Mouse (Mus musculus): ENCODE measurements around the gene Sept11.

Gene Sept11

DNA sequence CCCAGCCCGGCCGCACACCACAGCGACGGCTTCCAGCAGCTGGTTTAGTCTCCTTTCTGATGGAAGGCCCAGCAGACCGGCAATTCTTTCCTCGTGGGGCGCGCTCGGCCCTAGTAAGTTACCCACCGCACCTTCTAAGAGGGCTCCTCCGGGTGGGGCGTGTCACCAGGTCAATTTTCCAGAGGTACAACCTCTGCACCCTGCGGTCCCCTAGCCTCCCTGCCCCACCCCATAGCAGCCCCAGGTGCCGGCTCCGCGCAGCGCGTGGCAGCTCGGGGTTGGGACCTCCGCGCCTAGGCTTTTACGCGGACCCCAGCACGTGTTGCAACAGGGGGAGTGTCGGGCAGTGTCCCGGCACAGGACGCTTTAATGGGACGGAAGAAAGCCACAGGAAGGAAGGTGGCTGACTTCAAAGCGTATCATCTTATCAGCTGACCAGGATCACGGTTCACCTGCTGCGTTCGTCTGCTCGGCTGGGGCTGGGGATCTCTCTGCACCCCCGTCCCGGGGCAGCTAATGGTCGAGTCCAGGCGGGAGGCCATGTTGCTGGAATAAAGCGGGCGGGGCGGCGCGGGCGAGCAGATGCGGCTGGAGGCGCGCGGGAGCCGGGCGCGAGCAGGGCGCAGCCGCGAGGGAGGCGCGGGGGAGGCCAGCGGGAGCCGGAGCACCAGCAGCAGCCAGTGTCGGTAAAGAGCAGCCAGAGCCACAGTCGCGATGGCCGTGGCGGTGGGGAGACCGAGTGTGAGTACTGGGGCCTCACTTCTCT, at the start of gene Sept11:
Gene Sept11 (plus strand): TSS at position 581 of the 766 bp plus-strand sequence.
- peak; percentile 97 for DNase-seq

DNA sequence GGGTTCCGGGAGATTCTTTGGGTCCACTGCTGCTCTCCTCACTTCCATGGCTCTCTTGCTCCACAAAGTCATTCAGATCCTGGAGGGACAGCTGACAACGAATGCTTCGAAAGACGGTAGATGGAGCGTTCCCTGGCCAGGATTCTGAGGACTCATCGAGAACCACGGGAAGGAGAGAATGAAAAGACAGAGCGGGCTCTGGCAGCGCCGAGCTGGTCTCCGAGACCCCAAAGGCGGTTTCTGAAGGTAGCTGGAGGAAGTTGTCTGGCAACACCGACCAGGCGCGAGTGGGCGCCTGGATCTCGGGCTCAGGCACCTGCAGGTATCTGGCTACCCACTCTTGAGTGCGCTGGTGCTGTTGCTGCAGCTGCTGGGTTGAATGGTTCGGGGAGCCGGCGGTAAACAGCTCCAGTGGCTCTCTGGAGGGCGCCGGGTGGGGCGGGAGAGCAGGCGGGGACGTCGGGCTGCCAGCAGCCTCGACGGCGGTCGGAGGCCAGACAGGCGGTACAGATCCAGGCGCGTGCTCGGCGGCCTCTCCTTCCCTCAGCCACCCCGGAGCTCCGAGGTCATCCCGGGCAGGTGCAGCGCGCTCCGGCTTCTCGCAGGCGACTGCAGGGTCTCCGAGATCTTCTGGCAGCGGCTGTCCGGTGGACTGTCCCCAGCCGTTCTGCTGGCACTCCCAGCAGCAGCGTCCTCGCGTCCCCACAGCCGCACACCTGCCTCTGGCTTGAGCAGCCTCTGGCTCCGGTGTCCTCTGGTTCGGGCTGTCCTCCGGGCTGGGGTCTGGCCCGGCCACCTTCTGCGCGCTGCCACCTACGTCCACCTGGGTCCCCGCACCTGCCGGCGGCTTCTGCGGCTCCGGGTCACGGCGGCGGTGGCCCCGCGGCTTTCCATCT, 49.3 kb upstream of the Sept11 start:
- DNase-seq, result peak; percentile 64

DNA sequence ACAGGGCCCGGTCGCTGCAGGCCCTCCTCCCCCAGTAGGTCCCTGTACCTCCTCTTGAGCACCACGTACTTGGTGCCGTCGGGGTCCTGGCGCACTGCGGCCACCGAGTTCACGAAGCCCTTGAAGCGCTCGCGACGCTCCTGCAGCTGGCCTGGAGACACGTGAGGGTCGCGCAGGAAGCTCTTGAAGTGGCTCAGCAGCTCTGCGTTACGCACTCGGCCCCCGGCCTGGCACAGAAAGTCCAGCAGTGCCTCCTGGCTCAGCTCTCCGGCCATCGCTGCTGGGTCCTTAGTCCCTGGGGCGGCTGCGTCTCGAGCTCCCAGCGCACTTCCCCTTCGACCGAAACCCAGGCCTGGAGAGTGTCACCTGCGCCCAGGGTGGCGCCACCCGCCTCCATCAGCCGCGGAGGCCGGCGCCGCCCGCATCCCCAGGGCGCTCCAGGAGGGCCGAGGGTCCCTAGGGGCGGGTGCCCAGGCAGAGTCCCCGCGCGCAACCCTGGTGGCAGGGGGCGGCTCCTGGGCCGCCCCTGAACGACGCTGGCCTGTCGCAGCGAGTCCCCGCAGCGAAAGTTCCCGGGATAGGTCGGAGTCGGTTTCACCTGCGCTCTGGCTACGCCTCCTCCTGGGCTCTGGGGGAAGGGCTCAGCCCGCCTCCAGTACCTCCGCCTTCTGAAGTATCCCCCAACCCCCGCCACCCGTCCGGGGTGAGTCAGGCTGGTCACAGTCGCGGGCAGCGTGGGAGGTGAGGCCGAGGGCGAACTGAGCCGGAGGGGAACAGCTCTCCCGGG, 48.5 kb upstream of the Sept11 start, which contains the start of gene Sowahb:
Gene Sowahb (minus strand): TSS at position 439 of the 787 bp plus-strand sequence.
- peak; percentile 88 for DNase-seq

DNA sequence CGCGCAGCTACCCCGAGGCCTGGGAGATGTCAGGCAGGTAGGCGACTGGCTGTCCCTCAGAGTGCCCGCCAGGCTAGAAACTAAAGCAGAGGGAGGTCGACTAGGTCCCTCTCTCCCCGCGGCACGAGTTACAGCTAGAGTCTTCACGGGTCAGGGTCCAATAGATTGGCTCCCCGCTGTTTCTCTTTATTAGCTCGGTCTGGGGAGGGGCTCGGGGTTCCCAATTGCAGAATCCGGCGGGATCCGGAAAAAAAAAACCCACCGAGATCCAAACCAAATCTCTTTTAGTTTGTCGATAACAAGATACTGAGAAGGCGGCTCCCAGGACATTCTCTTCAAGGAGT, 47.9 kb upstream of the Sept11 start:
- no peak for DNase-seq

DNA sequence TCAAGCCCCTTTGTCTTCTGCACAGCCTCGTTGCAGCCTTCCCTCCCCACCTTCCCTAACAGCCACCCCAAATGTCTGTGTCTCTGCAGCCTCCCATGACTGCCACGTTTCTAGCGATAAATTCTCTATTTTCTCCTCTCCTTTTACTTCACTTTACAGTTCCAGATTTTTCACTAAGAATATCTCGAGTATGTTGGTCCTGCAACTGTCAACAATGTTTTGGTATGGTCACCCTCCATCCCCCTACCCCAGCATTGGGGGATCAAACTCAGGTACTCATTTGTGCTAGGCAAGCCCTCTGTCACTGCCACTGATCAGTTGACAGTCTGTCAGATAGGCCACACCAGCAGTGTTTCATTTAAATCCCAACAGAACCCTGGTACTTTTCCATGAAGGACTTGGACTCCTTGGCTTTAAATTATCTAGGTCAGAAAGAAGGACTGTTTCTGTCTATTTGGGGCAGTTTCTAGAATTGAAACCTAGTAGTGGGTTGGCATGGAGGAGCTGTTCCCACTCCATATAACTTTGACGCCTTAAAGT, 46.9 kb upstream of the Sept11 start:
- DNase-seq, result no peak

DNA sequence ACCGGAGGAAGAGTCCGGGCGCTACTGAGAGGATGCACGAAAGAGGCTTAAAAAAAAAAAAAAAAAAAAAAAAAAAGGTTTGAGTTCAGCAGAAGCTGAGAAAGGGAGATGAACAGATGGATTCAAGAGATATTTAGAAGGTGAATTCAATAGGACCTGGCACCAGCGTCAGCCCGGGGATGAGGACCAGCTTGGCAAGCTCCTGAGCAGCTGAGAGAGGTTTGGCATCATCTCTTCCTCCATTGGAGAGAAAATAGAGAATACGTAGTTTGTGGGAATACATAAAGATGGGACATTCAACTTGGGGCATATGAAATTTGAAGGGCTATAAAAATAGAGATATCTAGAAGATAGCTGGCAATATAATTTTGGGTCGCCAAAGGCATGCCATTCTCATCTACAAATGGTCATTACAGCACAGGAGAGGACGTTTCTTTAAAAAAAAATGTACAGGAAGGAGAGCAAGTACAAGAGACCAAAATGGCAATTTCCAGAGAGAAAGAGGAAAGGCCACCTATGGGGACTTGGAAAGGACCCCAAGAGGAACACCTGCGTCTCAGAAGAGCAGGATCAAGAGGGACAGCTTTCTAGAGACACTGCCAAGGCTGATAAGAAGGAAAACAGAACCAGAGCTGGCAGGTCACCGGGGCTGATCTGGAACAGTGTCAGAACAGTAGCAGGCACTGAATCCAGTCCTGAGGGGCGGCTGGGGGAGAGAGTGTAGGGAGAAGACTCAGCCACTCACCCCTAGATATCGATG, 44.6 kb upstream of the Sept11 start:
- no peak for DNase-seq

DNA sequence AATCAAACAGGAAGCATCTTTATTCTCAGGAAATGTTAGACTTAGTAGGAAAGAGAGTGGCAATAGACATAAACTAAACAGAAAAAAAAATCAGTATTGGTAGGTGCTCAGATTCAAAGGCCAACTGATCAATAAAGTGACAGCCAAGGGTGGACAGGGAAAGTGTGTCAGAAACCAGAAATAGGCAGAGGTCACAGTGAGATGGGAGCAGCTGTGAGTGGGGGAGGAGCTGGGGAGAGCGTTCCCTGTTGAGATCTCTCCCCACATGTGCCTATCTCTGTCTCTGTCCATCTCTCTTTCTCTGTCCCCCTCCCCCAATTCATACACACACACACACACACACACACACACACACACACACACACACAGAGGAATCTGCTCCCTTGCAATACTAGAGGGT, 43.3 kb upstream of the Sept11 start:
- DNase-seq, result no peak

DNA sequence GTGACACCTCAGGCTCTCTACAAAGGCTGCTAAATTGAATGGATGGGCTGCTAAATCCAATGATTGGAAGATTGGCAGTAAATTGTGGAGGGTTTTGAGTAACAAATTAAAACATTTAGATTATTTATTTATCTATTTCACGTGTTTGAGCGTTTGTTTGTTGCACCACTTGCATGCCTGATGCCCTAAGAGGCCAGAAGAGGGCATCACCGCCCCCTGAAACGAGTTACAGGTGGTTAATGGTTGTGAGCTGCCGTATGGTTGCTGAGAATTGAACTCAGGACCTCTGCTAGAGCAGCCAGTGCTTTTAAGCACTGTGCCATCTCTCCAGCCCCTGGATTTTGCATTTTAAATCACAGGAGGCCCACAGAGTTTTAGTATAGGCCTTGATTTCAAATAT, 42.2 kb upstream of the Sept11 start:
- no peak for DNase-seq

DNA sequence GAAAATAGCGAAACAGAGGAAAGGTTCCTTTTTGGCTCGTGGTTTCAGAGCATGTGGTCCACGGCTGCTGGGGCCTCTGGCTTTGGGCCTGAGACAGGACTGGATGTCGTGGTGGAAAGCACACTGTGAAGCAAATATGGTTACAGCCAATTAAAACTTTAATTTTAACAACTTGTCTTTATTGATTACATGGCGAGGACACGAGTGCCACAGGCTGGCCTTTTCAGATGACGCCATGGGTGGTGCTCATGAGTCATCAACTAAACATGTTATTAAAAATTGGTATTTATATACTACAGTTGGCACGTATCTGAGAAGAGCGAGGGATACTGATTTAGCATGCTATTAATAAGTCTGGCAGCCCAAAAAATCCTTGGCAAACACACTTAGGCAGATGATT, 41.3 kb upstream of the Sept11 start:
- no peak for DNase-seq

DNA sequence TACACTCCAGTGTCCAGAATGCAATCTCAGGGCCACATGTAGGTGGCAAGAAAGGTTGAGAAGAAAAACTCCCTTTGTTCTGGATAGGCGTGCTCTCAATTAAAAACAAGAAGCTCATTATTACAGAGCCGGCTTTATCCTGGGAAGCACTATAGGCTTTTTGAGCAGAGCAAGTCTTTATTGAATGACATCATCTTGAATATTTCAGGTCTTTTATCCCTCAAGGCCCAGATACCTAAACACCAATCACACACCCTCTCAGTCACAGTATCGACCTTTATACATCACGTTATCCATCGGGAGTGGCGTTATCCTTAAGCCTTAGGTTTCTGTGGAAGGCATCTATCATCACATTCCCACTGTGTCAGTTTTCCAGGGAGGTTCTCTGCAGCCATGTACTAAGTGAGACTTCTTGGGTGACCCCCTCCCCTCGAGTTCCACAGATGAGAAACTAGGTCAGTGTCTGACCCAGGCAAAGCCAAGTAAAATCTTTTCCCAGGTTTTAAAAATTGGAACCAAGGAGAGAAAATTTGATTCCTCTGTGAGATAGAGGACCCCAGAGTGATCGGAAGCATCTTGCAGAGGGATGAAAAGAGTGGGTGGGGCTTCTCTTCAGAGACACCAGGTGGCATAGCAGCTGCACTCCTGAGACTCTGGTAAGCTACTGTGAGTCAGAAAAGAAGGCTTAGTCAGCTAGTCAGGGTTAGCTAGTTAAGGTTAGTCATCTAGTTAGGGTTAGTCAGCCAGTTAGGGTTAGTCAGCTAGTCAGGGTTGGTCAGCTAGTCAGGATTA, 39.4 kb upstream of the Sept11 start:
- no peak for DNase-seq

DNA sequence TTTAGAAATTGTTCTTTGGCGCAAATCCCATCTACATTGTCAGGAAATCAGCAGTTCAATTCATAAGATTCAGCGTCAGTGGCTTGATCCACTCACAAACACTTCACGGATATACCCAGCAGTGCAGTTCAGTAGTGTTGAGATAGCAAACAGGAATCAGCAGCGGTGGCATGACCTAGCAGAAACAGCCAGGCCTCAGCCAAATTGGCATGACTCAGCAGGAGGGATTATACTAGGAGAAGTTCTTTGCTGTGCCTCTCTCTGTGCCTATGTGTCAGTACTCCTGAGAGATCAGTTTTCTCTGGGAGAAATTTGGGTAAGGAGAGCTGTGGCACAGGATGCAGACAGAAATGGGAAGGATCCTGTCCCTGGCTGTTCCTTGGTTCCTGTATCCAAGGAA, 32.4 kb upstream of the Sept11 start:
- DNase-seq, result no peak

DNA sequence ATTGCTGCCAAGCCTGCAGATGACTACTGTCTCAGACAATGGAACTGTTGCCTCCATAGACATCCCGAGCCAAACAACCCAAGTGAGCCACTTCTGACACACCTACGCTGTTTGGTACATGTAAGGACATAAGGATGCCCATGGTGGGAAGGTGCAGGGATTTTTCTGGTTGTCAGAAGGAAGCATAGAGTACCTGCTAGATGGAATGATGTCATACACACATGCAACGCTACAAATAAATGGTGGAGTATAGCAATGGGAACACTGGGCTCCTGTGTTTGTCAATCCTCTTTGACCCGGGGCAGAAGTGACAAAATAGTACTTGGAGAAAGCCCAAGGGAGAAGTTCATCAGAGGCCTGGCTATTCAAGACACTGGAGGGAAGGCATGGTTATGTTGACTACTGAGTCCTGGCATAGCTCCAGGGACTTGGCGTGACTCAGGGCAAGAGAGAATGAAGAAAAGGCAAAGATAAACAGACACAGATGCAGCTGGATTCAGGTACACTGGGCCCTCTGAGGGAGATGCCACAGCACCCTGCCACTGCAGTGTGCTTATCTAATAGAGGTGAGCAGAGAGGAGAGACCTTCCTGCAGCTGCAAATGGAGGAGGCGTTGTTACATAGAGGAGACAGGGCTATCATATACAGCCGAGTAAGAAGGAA, 15.4 kb upstream of the Sept11 start:
- no peak for DNase-seq

DNA sequence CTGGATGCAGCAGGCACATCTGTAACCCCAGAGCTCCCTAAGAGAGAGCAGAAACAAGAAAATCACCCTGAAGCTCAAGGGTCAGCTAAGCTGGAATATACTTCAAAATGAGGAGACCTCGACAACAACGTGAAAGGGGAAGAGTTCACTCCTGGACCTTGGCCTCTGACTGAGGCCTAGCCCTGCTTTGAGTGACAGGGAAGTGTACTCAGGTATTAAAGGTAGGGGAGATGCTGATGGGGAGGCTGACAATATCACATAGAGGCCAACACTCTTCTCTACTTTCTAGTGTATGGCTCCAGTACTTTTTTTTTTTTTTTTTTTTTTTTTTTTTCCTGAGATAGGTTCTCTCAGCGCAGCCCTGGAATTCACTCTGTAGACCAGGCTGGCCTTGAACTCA, 13.6 kb upstream of the Sept11 start:
- no peak for DNase-seq

DNA sequence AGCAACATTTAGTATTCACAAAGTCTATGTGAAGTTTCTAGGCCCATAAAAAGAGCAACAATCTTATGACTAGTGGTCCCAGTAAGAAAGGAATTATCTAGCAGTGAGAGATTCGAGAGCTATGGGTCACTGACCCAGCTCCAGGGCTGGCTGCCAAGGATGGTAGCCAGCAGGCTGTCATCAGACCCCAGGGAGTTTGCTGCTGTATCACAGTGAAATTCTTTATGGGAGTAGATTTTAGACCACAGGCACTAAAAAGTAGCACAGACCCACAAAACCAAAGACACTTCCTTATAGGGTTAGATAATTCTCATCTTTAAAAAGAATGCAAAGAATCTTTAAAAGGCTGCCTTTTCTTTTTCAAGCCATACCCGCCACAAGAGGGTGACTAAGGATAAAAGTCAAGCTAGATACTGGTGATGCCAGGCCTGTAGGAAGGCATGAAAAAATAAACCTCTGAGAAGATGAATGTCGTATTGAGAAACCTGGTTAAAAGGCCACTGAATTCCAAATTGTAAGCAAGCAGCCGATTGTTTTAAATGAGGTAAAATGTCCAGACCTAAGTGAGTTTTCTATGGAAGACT, 8.1 kb upstream of the Sept11 start:
- peak; percentile 49 for DNase-seq

DNA sequence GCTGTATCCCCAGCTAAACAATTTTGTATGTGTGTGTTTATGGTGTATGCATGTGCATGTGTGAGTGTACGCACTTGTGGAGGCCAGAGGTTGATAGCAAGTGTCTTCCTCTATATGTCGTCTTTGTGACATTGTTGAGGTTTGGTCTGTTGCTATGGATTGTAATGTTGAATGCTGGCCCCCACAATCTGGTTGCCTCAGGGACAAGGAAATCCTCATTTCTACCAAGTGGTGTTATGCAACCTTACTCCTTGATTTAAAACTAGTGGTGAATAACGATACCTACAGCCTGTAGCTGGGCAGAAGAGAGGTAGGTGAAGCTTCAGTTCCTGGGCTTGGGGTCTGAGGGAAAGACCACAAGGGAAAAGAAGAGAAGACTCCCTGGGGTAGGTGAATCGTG, 7.3 kb upstream of the Sept11 start:
- no peak for DNase-seq

DNA sequence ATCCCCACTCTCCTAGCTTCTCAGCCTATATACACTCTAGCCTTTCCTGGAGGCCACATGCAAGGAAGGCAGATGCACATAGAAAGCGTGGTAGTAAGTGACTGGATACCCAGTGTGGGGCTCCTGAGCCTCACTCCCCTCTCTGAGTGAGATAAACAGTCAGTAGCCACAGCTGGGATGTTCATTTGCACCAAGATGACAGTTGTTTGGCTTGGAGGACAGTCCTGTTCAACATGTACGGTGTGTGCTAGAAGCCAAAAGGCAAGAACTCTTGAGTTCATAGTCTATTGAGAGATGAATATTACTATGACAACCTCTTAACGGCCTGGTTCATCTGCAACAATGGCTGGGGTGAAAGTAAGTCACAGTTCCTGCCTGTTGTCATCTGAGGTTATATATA, 2.0 kb upstream of the Sept11 start:
- DNase-seq, result no peak

DNA sequence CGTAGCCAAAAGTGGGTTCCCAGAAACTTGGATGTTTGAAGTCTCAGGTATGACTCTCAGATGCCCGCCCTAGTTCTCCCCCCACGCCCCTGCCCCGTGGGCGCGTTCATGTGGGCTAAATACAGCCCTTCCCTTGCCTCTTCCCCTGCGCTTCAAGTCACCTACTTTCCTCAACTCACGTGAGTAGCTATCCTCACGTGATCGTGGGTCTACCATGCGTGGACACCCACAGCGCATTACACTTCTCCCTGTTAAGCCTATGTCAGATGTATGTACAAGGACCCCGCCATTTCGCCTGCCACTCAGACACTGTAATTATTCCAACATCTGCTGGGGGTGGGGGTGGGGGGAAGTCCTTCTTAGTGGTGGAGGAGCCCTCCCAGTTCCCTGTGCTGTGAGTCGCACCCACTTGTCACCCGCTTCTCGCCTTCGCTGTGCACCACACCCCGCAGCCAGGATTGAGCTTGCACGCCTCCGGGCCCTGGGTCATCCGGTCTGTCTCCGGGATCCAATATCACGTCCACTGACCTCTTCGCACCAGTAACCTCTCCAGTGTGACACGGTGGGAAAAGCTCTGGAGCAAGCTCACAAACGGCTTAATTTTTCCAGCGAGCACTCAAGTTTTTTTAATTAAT, 973 bp upstream of the Sept11 start:
- DNase-seq, result peak; percentile 45

DNA sequence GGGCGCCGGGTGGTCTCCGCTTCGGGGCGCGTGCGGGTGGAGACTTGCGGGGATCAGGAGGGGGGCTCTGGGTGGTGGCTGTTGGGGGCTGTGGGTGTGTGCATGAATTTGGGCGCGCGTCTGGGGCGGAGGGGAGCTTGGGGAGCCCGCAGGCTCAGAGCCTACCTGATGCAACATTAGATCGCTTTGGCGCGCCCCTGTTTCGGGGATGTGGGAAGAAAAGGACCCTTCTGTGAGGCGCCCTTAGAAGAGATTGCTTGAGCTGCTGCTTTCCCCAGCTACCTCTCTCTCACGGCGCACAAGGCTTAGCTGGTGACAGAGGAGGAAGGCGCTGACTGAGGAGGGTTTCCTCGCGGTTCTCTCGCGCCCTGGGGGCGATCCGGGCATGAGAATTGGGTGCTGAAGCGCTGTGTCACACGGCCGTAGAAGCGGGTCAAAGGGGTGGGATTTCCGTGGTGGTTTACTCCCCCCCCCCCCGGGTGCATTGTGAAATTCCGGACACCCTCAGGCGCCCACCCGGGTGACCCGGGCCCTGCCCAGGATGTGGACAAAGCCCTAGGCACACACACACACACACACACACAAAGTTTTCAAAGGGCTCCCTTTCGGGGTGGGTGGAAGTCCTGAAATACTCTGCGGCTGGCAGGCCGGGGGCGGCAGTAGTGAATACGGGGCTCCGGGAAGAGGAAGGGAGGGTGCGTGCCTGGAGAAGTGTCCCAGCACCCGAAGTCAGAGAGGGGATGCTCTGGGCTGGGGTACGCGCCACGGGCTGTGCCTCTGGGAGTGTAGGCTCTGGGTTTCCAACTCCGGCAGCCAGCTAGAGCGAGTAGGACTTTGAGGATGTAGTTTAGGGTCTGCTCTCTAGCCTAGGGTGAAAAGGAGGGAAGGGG, 646 bp downstream of the Sept11 start:
- no peak for DNase-seq

DNA sequence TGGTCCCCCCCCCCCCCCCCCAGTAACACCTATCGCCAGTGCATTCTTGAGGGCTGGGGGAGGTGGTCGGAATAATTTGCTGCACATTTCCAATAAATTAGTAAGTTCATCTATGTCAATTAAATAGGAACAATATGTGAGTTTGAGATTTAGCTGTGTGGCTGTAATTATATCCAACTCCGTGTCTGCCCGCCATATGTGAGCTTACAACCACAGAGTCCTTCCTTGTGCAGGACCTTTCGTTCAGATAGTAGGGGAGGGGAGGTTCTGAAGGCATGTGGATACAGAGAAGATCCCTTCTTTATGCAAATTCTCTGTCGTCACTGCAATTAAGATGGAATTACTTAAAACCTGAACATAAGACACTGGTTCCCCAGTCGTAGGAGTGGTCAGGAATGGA, 2.1 kb downstream of the Sept11 start:
- no peak for DNase-seq

All from kidney, adult 18-20 months (tissue).